Mouse (Mus musculus) cerebellum, adult 9-10 months (tissue): Measurements from ENCODE around the gene 1110008L16Rik.
"Not testable (repeated sequence)": the region's sequence is repeated elsewhere in the genome, so short reads cannot be mapped to it uniquely, and the experiment has no call there.

Source experiments
- DNase-seq: peaks from one replicate; pipeline ENCODE4 v3.0.0; 2022

1110008L16Rik gene

GRCm38 (mm10) chr12:55343045-55343444 is 43.7 kb downstream of the 1110008L16Rik start:
- not testable (repeated sequence) for DNase-seq

GRCm38 (mm10) chr12:55343998-55344397 is 44.6 kb downstream of the 1110008L16Rik start:
- no peak for DNase-seq

- DNase-seq: no peak
These were observed 45.2 kb downstream of the 1110008L16Rik start for GRCm38 (mm10) chr12:55344583-55344982.

GRCm38 (mm10) chr12:55353423-55353822 is 54.0 kb downstream of the 1110008L16Rik start:
- no peak for DNase-seq

GRCm38 (mm10) chr12:55354904-55355303 is 55.5 kb downstream of the 1110008L16Rik start:
- DNase-seq: peak; percentile 55

- no peak for DNase-seq
These were observed 57.9 kb downstream of the 1110008L16Rik start for GRCm38 (mm10) chr12:55357303-55357702.

GRCm38 (mm10) chr12:55360929-55361328 is 61.6 kb downstream of the 1110008L16Rik start:
- no peak for DNase-seq

GRCm38 (mm10) chr12:55365083-55365482 is 65.7 kb downstream of the 1110008L16Rik start:
- DNase-seq: no peak

- peak; percentile 27 for DNase-seq
These were observed 73.2 kb downstream of the 1110008L16Rik start for GRCm38 (mm10) chr12:55372424-55373055.

GRCm38 (mm10) chr12:55376956-55377609 is 77.7 kb downstream of the 1110008L16Rik start:
- no peak for DNase-seq

GRCm38 (mm10) chr12:55377610-55377980 is 78.2 kb downstream of the 1110008L16Rik start:
- DNase-seq: no peak

GRCm38 (mm10) chr12:55384023-55384749 is 84.8 kb downstream of the 1110008L16Rik start, which contains the start of gene Psma6:
Gene Psma6 (plus strand): TSS chr12:55384222.
- DNase-seq: no peak

- no peak for DNase-seq
These were observed 85.4 kb downstream of the 1110008L16Rik start for GRCm38 (mm10) chr12:55384826-55385225.

- DNase-seq: no peak
These were observed 86.6 kb downstream of the 1110008L16Rik start for GRCm38 (mm10) chr12:55385931-55386330.

- no peak for DNase-seq
These were observed 87.1 kb downstream of the 1110008L16Rik start for GRCm38 (mm10) chr12:55386456-55386855.

GRCm38 (mm10) chr12:55387083-55387787 is 87.9 kb downstream of the 1110008L16Rik start:
- no peak for DNase-seq

GRCm38 (mm10) chr12:55387788-55388465 is 88.5 kb downstream of the 1110008L16Rik start:
- DNase-seq: no peak

GRCm38 (mm10) chr12:55388478-55388877 is 89.1 kb downstream of the 1110008L16Rik start:
- no peak for DNase-seq

GRCm38 (mm10) chr12:55389132-55390081 is 90.0 kb downstream of the 1110008L16Rik start:
- no peak for DNase-seq

GRCm38 (mm10) chr12:55392120-55392519 is 92.7 kb downstream of the 1110008L16Rik start:
- no peak for DNase-seq
